Mouse (Mus musculus) C2C12 (cell line): ENCODE results near the gene Kif3b.

Experiments
- CTCF ChIP-seq: IDR thresholded peaks from one replicate; pipeline ENCODE4 v1.5.1; 2011; ENCODE audit not compliant: control insufficient read depth, insufficient read depth, insufficient read length
- FOSL1 ChIP-seq: IDR thresholded peaks from one replicate; pipeline ENCODE4 v1.8.0; 2011; ENCODE audit warnings: mild to moderate bottlenecking, low read length; ENCODE audit not compliant: poor library complexity, insufficient read depth, severe bottlenecking
- MAX ChIP-seq: IDR thresholded peaks from one replicate; pipeline ENCODE4 v1.6.1; 2011; ENCODE audit warnings: mild to moderate bottlenecking, control low read depth
- MYOD1 ChIP-seq: IDR thresholded peaks from one replicate; pipeline ENCODE4 v1.6.1; 2011; ENCODE audit warnings: low read depth; ENCODE audit not compliant: control insufficient read depth, insufficient read length
- MYOG ChIP-seq: IDR thresholded peaks from one replicate; pipeline ENCODE4 v1.6.1; 2011; ENCODE audit not compliant: control insufficient read depth, insufficient read length; ENCODE audit errors: extremely low read depth
- USF1 ChIP-seq: IDR thresholded peaks from one replicate; pipeline ENCODE4 v1.6.1; 2011; ENCODE audit warnings: low read depth, mild to moderate bottlenecking, control low read depth, moderate library complexity

DNA sequence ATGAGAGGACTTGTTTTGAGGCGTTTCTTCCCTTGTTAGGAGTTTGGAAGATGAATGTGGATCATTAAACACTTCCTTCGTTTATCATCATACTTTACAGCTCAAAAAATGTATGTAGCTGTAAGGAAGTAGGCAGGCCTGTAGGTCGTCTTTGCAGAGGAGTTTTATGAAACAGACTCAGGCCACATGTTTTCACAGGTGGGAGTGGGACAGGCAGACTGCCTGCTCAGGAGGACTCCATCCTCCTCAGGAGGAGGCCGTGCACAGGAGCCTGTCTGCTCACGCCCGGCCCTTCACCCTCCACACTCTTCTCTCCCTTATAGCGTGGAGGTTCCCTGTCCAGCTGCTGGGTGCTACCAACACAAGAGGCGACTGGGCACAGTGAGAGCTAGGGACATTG lies 17.9 kb downstream of the Kif3b start:
- TF ChIP-seq MAX = no peak
- TF ChIP-seq CTCF = no peak
- no peak for TF ChIP-seq USF1
- no peak for TF ChIP-seq FOSL1
- no peak for TF ChIP-seq MYOD1
- TF ChIP-seq MYOG = no peak
